Mouse (Mus musculus): Measurements from ENCODE around the gene Sorbs1.

Gene Sorbs1

DNA sequence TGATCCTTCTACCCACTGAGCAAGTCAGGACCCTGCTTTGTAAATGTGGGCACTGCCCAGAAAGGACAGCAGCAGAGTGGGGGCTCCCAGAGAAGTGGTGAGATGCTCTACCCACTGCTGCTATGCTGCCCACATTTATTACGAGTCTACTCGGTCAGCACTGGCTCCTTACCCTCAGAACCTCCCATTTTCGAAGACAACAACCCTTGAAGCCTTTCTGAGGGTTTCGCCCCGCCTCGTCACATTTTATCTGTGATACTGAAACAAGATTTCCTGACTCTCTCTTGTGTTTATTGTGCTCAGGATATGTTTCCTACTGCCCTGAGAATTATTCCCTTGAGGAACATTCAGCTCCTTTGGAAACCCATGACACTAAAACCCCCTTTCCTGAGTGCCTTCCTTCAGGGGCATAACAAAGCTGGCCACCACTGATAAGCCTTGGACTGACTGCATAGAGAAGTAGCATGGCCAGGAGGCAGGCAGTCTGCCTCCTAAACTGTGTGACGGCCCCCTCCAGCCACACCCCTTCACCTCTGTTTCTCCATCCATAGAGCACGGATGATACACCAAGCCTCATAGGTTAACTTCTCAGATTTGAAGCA lies 24.6 kb downstream of the Sorbs1 start:
- in situ Hi-C loops (cut with MboI, MseI) = no loop called here

DNA sequence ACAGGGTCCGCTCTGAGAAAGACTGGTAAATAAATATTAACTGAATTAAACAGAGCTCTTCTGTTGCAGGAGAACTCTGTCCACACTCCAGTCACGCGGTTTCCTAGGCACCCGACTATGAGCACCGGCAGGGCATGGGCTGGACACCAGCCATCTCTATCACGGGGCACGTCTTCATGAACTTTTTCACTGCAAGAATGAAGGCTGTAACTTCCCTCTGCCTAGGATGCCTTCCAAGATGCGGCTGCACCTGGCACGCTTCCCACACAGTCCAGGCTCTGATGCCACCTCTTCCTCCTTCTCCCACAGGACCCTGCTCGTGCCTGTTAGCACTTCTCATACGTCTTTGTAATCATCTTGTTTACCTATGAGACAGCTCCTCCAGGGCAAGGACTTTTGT lies 26.0 kb downstream of the Sorbs1 start:
- in situ Hi-C loops (cut with MboI, MseI) = no loop called here

DNA sequence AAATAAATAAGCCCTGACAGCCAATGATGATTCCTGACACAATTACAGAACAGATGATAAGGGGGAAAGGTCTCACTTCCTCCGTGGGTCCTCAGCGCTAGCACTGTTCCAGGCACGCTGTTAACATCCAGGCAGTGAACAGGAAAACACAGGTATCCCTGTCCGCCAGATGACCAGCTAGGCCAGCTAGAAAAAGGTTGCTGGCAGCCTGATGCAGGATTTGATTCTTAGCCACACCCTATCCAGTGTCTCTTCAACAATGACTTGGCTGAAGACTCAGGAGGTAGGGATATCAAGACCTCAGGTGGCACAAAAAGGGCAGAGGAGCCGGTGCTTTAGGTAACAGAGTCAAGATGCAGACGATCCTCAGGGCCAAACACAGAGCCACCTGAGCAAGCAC lies 32.5 kb downstream of the Sorbs1 start:
- in situ Hi-C loops (cut with MboI, MseI) = no loop called here

DNA sequence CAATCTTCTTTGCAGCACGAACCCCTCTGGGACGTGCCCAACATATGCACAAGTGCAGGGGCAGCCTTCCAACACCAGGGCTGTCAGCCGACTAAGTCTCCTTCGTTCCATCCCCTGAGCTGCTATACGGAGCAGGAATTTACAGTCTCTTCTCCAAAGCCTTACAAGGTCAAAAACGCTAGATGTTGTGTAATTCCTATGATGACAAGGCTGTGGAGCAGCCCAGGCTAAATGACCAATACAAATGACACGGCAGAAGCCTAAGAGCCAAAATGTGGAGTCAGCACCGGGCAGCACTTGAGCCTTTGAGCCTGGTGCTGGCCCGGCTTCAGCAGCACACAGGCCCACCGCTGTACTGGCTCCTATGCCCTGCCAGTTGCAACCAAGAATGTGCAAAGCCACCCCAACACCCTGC lies 35.4 kb downstream of the Sorbs1 start:
- in situ Hi-C loops (cut with MboI, MseI) = no loop called here

DNA sequence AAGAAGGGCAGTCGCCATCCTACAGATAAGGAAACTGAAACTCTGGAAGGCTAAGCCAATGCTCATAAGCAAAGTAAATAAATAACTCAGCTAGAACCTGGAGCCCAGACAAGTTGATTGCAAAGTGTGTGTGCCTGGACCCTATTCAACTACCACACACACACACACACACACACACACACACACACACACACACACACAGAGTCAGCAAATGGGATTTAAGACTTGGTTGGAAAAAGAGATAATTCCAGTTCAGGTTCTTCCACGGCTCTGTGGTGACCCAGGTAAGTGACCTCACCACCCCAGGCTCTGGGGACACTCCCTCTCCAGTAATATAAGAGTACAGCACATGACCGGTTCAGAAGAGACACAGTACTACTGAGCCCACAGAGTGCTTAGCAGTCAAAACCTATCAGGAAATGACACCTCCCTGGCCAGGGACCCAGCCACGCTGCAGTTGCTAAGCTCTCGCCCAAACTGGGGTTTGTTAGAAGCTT lies 36.1 kb downstream of the Sorbs1 start:
- in situ Hi-C loops (cut with MboI, MseI) = no loop called here

DNA sequence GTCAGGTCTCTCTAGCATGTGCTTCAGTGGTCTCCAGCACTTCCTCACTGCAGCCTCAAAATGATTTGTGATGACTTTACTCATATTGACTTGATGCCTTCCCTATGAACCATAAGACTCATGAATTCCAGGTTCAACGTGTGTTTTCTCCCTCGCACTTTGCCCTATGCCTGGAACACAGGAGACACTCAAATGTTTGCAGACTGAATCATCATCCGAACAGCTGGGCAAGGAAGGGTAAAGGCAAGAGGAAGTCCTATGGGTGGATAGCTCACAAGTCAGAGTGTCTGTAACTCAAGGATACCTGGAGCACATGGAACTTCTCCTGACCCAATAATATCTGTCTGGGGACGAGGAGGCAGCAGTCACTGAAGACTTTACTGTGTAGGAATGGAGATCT lies 37.1 kb downstream of the Sorbs1 start:
- in situ Hi-C loops (cut with MboI, MseI) = no loop called here

DNA sequence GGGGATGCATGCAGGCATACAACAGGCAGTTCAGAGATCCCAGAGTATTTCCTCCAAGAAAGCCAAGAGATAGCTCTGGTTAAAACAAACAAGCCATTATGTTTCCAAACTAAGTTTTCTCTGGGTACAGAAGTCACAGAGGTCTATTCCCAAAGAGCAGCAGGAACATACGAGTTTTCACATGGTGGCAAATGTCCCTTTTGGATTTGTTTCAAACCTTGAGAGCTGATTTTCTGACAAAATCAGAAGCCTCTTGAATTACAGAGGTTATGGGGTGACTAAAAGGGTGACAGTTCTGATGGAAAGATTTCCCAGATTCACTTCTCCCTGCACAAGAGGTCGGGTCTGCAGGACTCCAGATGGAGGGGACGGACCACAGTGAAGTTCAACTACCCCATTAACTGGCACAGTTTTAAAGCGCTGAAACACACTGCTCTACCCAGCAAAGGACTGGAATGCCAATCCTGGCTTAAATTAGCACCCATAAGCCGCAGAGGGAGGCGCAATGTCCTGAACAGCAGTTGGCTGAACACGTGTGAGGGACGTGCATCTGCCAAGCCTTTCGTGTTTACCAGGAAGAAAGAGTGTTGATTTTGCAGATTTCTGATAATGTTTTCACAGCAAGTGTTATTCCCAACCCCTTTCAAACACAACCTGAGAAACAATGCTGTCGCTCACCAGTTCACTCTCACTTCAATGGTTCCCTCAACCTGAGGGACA lies 41.9 kb downstream of the Sorbs1 start:
- in situ Hi-C loops (cut with MboI, MseI) = no loop called here

DNA sequence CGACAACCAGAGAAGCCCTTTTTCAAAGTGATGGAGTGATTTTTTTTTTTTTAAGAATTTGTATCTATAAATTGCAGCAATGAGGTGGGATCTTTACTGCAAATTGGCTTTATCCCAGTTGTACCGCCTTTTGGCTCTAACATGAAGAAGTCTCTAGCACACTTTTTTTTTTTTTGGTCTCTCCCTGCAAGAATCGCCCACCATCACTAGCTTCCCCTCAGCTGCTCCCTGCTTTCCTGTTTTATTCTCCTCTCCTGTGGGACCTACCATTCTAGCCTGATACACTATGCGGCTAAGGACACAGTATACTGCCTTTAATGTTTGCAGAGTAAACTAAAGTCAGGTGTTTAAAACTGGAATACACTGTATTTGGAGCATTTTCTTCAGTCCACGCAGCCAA lies 43.8 kb downstream of the Sorbs1 start:
- in situ Hi-C loops (cut with MboI, MseI) = no loop called here

DNA sequence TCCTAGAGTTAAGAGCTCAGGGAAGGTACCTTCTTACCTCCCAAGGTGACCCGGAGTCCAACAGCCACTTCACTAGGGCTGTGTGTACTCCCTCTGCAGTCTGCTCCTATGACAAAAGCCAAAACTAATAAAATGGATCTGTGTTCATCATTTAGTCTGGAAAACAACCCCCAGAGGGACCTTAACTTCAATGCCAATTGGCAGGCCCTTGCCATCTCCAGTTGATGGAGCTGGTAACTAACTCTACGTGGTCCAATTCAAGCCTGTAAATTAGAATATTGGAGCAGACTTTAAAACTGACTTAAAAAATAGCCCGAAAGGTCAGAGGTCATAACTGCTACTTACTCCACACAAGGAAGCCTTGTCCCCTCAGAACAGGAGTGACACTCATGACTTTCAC lies 45.3 kb downstream of the Sorbs1 start:
- in situ Hi-C loops (cut with MboI, MseI) = no loop called here

DNA sequence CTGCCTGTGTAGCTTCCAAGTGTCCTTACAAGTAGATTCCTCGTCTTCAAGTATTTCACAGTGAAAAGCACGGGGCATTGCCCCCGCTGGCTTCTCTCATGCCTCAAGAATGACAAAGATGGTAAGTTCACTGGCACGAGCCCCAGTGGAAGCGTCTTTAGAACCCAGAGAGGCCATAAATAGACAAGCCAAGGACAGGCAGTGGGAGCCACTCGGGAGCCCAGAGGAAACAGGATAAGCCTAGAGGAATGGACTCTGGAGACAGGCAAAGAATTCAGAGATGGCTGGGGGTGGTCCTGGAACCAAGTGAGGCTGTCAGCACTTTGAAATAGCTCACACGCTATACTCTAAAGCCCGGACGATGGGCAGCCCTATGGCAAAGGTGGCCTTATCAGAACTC lies 45.8 kb downstream of the Sorbs1 start:
- in situ Hi-C loops (cut with MboI, MseI) = no loop called here

DNA sequence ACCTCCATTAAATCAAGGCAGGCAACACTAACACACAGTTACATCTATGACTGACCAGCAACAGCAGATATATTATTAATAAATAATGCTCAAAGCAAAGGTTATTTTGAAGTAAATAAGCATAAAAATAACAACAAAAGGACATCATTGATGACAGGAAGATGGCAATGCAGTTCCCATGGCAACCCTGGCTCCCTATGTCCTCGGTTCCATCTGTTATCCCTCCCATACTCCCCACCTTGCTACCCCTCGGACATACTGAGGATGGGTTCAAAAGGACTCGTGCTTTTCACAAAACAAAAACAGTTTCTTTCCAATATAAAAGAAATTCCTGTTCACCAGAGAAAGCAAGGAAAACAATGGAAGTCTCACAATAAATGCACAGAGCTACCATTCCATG lies 48.2 kb downstream of the Sorbs1 start:
- in situ Hi-C loops (cut with MboI, MseI) = no loop called here

DNA sequence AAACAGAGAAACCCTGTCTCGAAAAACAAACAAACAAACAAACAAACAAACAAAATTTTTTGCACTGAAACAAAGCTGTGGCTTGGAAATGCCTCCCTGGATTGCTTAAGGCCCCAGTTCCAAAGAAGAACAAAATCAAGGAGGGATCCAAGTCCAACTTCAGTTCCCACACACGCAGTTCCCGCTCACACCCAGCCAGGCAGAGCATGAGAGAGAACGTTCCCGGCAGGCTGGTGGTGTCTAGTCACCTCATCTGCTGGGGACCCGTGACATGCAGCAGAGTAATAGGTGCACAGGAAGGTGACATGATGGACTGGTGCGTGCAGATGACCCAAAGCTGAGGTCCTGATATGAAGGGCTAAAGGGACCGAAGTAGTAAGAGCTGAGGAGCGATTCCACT lies 49.2 kb downstream of the Sorbs1 start:
- in situ Hi-C loops (cut with MboI, MseI) = no loop called here

DNA sequence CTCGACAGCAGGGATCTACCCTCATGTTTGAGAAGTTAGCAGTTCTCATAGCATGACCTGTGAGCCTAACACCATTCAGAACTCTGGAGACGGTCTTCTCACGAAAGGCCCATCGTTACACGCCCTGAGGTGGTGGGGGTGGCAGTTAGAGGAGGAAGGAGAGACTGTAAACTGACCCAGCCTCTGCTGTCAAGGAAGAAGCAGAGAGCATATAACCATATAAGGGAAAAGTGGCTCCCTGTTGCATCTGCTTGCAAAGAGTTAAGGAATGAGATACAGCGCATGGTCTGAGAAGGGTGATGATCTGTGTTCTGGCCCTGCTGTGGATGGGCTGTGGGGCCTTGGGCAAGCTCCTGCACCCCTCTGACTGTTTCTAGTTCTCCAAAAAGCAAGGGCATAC lies 50.7 kb downstream of the Sorbs1 start:
- in situ Hi-C loops (cut with MboI, MseI) = no loop called here

DNA sequence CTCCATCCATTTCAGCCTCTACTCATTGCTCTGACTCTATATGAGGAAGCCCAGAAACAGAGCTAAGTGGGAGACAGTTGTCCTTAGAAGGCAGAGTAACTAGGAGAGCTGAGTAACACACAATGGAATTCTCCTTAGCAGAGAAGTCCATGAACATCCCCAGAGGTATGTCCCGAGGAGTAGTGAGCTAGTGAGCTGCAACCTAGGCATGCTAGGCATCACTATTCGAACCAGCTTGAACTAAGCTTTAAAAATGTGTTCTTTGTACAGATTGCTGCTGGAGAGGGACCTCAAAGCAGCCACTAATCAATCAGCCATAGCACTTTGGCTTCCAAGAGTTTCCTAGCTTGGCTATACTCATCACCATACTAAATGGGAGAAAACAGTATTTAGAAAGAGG lies 51.1 kb downstream of the Sorbs1 start:
- in situ Hi-C loops (cut with MboI, MseI) = no loop called here

DNA sequence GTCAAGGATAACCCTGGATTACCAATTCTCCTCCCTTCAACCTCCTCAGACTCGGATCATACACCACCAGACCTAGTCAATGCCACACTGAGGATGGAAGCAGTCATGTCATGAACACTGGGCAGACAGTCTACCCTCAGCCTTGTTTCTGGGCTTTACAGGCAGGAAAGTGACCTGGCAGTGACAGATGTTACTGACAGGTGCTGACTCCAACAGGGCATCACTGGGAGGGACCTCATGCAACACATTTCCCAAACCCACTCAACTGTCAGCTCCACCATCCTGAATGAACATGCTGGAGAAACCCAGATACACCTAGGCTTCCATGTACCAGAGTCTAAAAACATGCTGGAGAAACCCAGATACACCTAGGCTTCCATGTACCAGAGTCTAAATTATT lies 51.9 kb downstream of the Sorbs1 start:
- in situ Hi-C loops (cut with MboI, MseI) = no loop called here

DNA sequence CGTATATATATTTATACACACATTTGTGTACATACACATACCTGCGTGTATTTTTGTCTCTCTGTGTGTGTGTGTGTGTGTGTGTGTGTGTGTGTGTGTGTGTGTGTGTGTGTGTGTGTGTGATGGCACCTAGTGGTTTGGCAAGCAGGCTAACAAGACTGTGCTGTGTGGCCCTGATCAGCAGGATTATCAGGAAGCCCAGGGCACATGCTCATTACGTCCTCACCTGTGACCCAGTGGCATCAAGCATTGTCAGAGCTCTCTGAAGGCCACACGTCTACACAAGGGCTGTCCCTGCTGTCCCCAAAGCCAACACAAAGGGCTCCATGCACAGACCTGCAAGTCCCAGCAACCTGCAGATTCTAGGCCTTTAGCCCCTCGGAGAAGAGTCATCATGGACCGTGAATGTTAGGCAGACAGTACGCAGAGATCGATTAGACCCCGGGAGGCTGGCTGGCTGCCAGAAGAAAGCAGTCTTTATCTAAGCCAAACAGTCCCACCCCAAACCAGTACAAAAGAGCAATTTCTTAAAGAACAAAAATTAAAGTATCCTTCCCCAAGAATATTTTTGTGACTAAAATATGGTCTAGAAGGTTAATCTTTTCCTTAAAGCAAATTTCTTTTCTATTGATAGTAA lies 52.6 kb downstream of the Sorbs1 start:
- in situ Hi-C loops (cut with MboI, MseI) = no loop called here

DNA sequence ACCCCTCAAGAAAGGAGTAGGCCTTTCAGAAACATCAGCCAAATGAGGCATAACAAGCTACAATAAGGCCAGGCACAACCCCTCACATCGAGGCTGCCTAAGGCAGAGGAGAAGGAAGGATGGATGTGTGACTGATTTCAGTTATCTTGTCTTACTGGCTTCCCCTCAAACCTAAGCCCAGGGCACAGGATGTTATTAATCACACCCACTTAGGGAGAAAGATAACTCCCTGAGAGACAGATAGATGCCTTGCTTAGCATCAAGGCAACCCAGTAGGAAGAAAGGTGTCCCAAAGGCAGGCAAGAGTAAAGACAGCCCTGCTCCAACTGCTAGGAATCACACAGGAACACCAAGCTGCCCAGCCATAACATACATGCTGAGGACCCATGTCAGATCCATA lies 54.2 kb downstream of the Sorbs1 start:
- in situ Hi-C loops (cut with MboI, MseI) = no loop called here

DNA sequence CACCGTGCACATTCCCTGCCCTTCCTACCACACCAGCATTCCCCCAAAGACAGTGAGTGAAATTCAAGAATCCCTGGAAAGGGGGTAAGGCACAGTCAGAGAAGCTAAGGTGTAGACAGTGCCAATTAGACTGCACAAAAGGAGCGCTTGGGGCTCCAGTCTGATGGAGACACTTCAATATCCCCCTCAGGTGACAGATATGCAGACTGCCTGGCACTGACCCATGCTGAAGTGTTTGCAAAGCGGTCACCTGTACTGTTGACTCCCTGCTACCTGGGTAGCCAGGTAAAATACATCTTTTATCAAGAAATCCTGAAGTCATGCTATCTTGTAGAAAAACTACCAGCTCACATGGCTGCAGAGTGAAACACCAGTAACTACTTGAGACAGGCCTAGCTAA lies 54.8 kb downstream of the Sorbs1 start:
- in situ Hi-C loops (cut with MboI, MseI) = no loop called here

DNA sequence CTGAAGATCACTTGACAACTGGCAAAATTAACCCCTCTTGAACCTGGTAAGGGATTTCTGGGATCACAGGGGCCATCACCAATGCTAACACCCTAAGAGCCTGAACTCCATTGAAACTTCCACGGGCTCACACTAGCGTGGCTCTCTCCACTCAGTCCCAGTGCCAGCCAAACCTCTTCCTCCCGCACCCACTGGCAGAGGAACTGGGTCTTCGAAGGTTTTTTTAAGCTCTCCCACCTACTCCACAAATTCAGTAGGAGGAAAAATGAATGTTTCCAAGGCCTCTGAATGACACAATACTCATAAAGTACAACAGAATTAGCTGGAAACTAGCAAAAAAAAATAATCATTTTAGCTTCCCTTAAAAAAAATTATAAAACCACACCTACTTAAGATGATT lies 58.3 kb downstream of the Sorbs1 start:
- in situ Hi-C loops (cut with MboI, MseI) = no loop called here

DNA sequence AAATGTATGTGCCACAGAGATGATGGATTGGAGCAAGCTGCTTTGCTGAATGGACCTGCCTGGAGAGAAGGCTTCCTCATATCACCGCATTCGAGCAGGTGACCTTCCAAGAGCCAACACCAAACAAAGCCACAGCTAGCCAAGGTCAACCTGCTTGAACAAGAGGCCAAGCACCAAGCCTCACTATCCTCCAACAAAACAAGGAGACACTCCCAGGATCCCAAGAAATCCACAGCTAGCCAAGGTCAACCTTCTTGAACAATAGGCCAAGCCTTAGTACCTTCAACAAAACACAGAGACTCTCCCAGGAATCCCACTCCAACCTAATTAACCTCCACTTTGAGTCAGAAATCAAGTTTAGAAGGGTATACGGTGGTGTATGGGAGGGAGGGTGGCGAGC lies 59.5 kb downstream of the Sorbs1 start:
- in situ Hi-C loops (cut with MboI, MseI) = no loop called here

DNA sequence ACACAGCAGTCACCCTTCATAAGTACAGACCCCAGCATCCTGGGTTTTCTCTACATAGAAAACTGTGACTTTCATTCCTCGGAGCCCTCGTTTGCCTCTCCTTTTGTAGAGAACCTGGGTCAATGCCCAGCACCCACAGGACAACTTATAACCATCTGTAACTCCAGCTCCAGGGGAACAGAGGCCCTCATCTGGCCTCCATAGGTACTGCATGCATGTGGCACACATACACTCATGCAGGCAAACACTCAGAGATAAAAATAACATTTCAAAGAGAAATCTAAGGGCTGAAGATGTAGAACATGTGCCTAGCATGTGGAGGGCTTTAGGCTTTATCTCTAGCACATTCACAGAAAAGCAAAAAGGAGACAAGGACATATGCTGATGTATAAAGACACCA lies 61.4 kb downstream of the Sorbs1 start:
- in situ Hi-C loops (cut with MboI, MseI) = no loop called here

DNA sequence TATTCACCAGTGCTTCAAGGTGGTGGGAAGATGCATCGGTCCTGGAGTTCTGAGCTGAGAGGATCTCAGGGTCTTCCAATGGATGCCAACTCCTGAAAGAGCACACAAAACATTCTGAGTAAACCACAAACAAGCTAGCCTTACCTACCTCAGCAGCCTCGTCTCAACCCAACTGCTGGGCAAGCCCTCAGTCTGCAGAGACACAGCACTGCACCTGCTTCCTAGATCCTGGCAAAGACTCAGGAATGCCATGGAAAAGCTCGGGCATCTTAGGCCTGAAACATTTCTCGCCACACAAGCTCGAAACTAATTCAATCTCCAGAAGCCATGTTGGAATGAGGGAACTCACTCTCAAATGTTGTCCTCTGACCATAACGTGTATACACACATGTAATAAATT lies 62.3 kb downstream of the Sorbs1 start:
- in situ Hi-C loops (cut with MboI, MseI) = no loop called here

DNA sequence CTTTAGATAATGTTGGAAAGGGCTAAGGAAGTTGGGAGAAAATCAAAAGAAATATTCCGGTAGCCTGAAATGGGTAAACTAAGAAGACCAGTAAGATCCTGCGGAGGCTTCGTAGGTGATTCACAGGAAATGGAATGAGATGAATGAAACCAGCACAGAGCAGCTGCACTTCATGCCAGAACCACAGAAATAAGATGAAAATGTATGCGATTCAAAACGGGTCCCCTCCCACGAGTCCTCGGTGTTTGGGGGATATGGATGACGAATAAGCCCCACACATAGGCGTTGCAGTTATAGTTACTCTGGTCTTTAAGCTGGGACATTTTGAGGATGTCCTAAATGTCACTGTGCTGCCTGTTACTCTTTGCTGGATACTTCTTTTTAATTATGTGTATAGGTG lies 67.1 kb downstream of the Sorbs1 start:
- in situ Hi-C loops (cut with MboI, MseI) = no loop called here
